Mouse (Mus musculus) intestine, postnatal 0 days (tissue): ENCODE results near the gene Gm38119. TPM values are rescaled to one million over a fixed set of nuclear protein-coding genes. Genes with fewer than 3 reads are reported as not detected.
"Not testable (repeated sequence)": the region's sequence is repeated elsewhere in the genome, so short reads cannot be mapped to it uniquely, and the experiment has no call there.

ENCODE experiments used
- ATAC-seq: fragments of 200-750 bp; cut with Nextera tagmentation; 2 replicates; pipeline ENCODE4 v1.8.0; 2017; ENCODE audit warnings: mild to moderate bottlenecking, moderate TSS enrichment, moderate library complexity
- H3K27ac ChIP-seq: fragments of 300-500 bp; sonication (generic); 2 replicates; pipeline ENCODE4 v1.5.1; 2014; ENCODE audit warnings: mild to moderate bottlenecking, low read depth, low read length, moderate library complexity
- H3K27me3 ChIP-seq: fragments of 300-500 bp; sonication (generic); replicated peaks from 2 replicates; pipeline ENCODE4 v1.6.1; 2014; ENCODE audit warnings: low read length, mixed read lengths; ENCODE audit not compliant: control insufficient read depth, insufficient read depth
- H3K36me3 ChIP-seq: fragments of 300-500 bp; sonication (generic); 2 replicates; pipeline ENCODE4 v1.6.1; 2014; ENCODE audit warnings: mild to moderate bottlenecking, moderate library complexity; ENCODE audit not compliant: control insufficient read depth, insufficient read depth
- H3K4me1 ChIP-seq: fragments of 300-500 bp; sonication (generic); replicated peaks from 2 replicates; pipeline ENCODE4 v1.6.1; 2014; ENCODE audit warnings: antibody characterized with exemption, low read length, mixed read lengths; ENCODE audit not compliant: control insufficient read depth, insufficient read depth
- H3K4me2 ChIP-seq: fragments of 300-500 bp; sonication (generic); replicated peaks from 2 replicates; pipeline ENCODE4 v1.6.1; 2014; ENCODE audit warnings: low read depth, mild to moderate bottlenecking, moderate library complexity
- H3K4me3 ChIP-seq: fragments of 300-500 bp; sonication (generic); 2 replicates; pipeline ENCODE4 v1.5.1; 2014; ENCODE audit warnings: low read depth, low read length
- H3K9ac ChIP-seq: fragments of 300-500 bp; sonication (generic); 2 replicates; pipeline ENCODE4 v1.6.1; 2014; ENCODE audit warnings: mild to moderate bottlenecking, low read depth, low read length
- H3K9me3 ChIP-seq: fragments of 300-500 bp; sonication (generic); 2 replicates; pipeline ENCODE4 v1.6.1; 2016; ENCODE audit warnings: mixed run types; ENCODE audit not compliant: control insufficient read depth
- CTCF ChIP-seq: sonication (generic); IDR thresholded peaks from 2 replicates; pipeline ENCODE4 v1.5.1; 2016; ENCODE audit warnings: low read depth, mild to moderate bottlenecking, control low read depth, antibody characterized with exemption, moderate library complexity
- WGBS: fragments of 180-500 bp; shearing (Covaris S2); extraction: QIAGEN DNeasy Blood & Tissue Kit; methylation state at CpG from one replicate; pipeline ENCODE4 v1.1.7; 2014; 5-methylcytosine and 5-hydroxymethylcytosine counted together
- polyA plus RNA-seq: library from polyadenylated mRNA; unstranded; fragments of >200 nt; fragmentation: Nextera tagmentation; extraction: Ambion mirVana; gene quantifications from 2 replicates; pipeline ENCODE4 v1.2.1, GENCODE M21; 2015

The Gm38119 gene
- polyA plus RNA-seq, 1 experiment from 2014 or later, result not detected

DNA sequence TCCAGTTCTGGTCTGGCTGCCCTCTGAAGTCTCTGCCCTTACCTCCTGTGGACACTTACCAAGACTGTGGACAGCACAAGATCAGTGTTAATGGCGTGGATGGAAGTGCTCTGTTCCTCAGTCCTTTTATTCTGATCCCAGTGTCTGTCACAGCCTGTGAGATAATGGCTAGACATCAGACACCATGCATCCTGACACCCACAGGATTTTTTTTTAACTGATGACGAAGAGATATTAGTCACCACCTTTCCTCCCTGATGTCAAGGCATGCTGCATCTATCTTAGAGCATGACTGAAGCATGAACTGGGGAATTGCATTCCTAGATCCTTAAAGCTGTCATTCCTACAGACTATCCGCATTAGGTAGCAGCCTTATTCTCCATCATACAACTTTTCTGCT, 18.6 kb downstream of the Gm38119 start, which contains the start of gene Lce1f:
Gene Lce1f (minus strand): TSS at position 101 of the 400 bp plus-strand sequence.
- no peaks in the 10 kb centered on the region for H3K4me1 ChIP-seq
- no peak within 1 kb of the TSS for H3K4me2 ChIP-seq
- H3K27ac ChIP-seq, result no peak within 1 kb of the TSS
- H3K36me3 ChIP-seq, result no peaks in the 10 kb centered on the region
- no peak for ATAC-seq
- no peaks in the 10 kb centered on the region for H3K9me3 ChIP-seq
- TF ChIP-seq CTCF, result no peak
- 67% methylated on average over 3 of the region's 3 CpGs for WGBS
- H3K9ac ChIP-seq, result no peak within 1 kb of the TSS
- H3K27me3 ChIP-seq, result no peaks in the 10 kb centered on the region
- H3K4me3 ChIP-seq, result no peak within 1 kb of the TSS

DNA sequence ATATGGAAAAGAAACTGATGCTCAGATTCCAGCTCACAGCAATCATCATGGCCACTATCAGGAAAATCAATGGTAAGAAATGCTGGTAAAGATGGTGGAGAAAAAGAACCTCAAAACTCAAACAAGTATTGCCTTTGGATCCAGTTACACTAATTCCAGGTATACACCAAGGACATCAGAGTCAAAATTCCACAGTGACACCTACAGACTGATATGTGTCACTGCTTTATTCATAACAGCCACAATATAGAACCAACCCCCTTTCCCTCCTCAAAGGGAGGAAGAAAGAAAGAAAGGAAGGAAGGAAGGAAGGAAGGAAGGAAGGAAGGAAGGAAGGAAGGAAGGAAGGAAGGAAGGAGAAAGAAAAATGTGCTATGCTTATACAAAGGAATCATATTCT, 23.8 kb downstream of the Gm38119 start:
- H3K27me3 ChIP-seq, result no peaks in the 10 kb centered on the region
- ATAC-seq, result no peak
- no peak overlapping the region for H3K9ac ChIP-seq
- no peaks in the 10 kb centered on the region for H3K36me3 ChIP-seq
- no peak overlapping the region for H3K4me3 ChIP-seq
- H3K4me1 ChIP-seq, result no peaks in the 10 kb centered on the region
- no peak overlapping the region for H3K27ac ChIP-seq
- no peak overlapping the region for H3K4me2 ChIP-seq
- H3K9me3 ChIP-seq, result no peaks in the 10 kb centered on the region
- peak; percentile 47 for TF ChIP-seq CTCF

DNA sequence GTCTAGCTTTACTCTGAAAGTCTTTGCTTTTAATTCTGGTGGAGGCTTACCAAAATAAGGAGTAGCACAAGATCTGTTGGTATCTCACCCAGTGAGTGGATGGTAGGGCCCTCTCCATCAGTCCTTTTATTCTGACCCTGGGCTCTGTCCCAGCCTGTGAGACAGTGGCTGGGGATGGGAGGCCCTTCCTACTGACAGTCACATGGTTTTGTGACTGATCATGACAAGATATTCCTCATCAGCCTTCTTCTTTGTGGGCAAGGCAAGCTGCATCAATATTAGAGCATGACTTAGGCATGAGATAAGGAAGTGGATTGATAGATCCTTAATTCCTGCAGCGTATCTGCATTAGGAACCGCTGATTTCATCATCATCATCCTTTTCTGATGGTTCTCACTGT, 29.9 kb downstream of the Gm38119 start, which contains the start of gene Lce1e:
Gene Lce1e (minus strand): TSS at position 101 of the 400 bp plus-strand sequence.
- H3K4me3 ChIP-seq, result no peak within 1 kb of the TSS
- H3K27me3 ChIP-seq, result no peaks in the 10 kb centered on the region
- no peaks in the 10 kb centered on the region for H3K9me3 ChIP-seq
- H3K4me1 ChIP-seq, result no peaks in the 10 kb centered on the region
- TF ChIP-seq CTCF, result no peak
- no peaks in the 10 kb centered on the region for H3K36me3 ChIP-seq
- no peak within 1 kb of the TSS for H3K4me2 ChIP-seq
- no peak for ATAC-seq
- 82% methylated on average over 2 of the region's 2 CpGs for WGBS
- H3K27ac ChIP-seq, result no peak within 1 kb of the TSS
- no peak within 1 kb of the TSS for H3K9ac ChIP-seq

DNA sequence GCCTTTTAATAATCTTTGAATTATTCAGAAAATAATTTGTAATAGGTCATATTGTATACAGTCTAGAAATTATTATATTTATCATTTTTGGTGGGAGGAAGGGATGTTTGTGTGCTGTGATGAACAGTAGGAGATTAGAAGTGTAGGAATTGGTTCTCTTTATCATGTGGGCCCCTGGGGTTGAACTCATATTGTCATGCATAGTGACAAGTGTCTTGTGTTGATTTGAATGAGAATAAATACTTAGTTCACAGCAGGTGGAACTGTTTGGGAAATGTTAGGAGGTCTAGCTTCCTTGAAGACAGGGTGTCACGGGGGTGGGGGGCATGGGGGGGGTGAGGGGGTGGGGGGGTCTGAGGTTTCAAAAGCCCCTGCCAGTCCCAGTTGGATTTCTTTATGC, 44.3 kb downstream of the Gm38119 start:
- no peak overlapping the region for H3K27ac ChIP-seq
- no peaks in the 10 kb centered on the region for H3K36me3 ChIP-seq
- no peak overlapping the region for H3K4me3 ChIP-seq
- H3K9ac ChIP-seq, result no peak overlapping the region
- no peaks in the 10 kb centered on the region for H3K27me3 ChIP-seq
- H3K9me3 ChIP-seq, result no peaks in the 10 kb centered on the region
- ATAC-seq, result no peak
- H3K4me2 ChIP-seq, result no peak overlapping the region
- 29% methylated on average over 1 of the region's 1 CpGs for WGBS
- no peaks in the 10 kb centered on the region for H3K4me1 ChIP-seq
- TF ChIP-seq CTCF, result no peak

DNA sequence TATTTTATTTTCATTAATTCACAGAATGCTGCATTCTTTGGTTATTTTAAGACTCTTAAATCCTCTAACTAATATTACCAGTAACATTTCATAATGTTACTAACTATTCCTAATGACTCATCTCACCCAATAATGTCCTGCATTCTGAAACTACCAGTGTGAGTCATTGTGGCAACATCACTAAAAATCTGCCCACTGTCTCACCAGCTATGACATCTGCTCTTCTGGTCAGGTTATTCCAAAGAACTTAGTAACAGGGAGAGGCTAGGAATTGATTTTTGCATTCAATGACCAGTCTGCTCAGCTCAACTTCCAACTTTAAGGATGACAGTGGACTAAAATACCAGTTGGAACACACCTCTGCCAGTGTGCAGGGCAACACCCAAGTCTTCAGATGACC, 47.2 kb downstream of the Gm38119 start:
- H3K4me1 ChIP-seq, result no peaks in the 10 kb centered on the region
- no peak for ATAC-seq
- H3K9ac ChIP-seq, result no peak overlapping the region
- H3K4me2 ChIP-seq, result no peak overlapping the region
- no peaks in the 10 kb centered on the region for H3K9me3 ChIP-seq
- H3K27ac ChIP-seq, result no peak overlapping the region
- no peak for TF ChIP-seq CTCF
- no peaks in the 10 kb centered on the region for H3K36me3 ChIP-seq
- H3K4me3 ChIP-seq, result no peak overlapping the region
- no peaks in the 10 kb centered on the region for H3K27me3 ChIP-seq

DNA sequence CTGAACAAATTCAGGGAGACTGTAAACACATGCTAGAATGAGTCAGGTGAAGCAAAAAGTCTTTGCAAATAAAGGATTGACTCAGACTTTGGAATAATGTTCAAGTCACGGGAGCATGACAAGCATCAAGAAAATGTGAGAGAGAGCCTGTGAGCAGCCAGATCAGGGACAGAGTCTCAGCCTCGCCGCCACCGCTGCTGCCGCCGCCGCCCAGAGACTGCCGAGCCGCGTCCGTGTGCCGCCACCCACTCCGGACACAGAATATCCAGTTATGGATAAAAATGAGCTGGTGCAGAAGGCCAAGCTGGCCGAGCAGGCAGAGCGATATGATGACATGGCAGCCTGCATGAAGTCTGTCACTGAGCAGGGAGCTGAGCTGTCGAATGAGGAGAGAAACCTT, 49.7 kb downstream of the Gm38119 start:
- not testable (repeated sequence) for H3K4me1 ChIP-seq, ATAC-seq, H3K27me3 ChIP-seq, H3K27ac ChIP-seq, H3K9ac ChIP-seq, H3K4me2 ChIP-seq, H3K36me3 ChIP-seq, H3K9me3 ChIP-seq, H3K4me3 ChIP-seq
- WGBS, result 65% methylated on average over 16 of the region's 16 CpGs

Other genes with a start within 250 kb of the Gm38119 start
- gene Sprr4, start 238.6 kb downstream of the Gm38119 start, polyA plus RNA-seq, result not detected in 2 replicates
- gene 2310046K23Rik, start 204.6 kb downstream of the Gm38119 start, polyA plus RNA-seq, result not detected in 2 replicates
- gene Ivl, start 165.4 kb downstream of the Gm38119 start, polyA plus RNA-seq, result 0.47 and 0.80 TPM in 2 replicates
- gene Smcp, start 150.1 kb downstream of the Gm38119 start, polyA plus RNA-seq, result 96.4 and 137 TPM in 2 replicates
- 0.18 and 0.34 TPM in 2 replicates for gene 2210017I01Rik, start 131.6 kb downstream of the Gm38119 start, polyA plus RNA-seq
- gene Lce6a, start 117.4 kb downstream of the Gm38119 start, polyA plus RNA-seq, result 1.8 and 2.1 TPM in 2 replicates
- 0.46 and 0.73 TPM in 2 replicates for gene Lce1a1, start 90.8 kb downstream of the Gm38119 start, polyA plus RNA-seq
- gene Lce1b, start 82.2 kb downstream of the Gm38119 start, polyA plus RNA-seq, result not detected in 2 replicates
- gene Lce1a2, start 68.8 kb downstream of the Gm38119 start, polyA plus RNA-seq, result not detected in 2 replicates
- not detected in 2 replicates for gene Lce1c, start 59.8 kb downstream of the Gm38119 start, polyA plus RNA-seq
- not detected in 2 replicates for gene Lce1d, start 51.9 kb downstream of the Gm38119 start, polyA plus RNA-seq
- not detected in 2 replicates for gene Lce1e, start 30.0 kb downstream of the Gm38119 start, polyA plus RNA-seq
- not detected in 2 replicates for gene Lce1f, start 18.7 kb downstream of the Gm38119 start, polyA plus RNA-seq
- not detected in 2 replicates for gene Lce1g, start 13.2 kb upstream of the Gm38119 start, polyA plus RNA-seq
- not detected in 2 replicates for gene Lce1h, start 26.0 kb upstream of the Gm38119 start, polyA plus RNA-seq
- not detected in 2 replicates for gene Lce1i, start 39.8 kb upstream of the Gm38119 start, polyA plus RNA-seq
- not detected in 2 replicates for gene Lce1j, start 51.4 kb upstream of the Gm38119 start, polyA plus RNA-seq
- not detected in 2 replicates for gene Lce1k, start 68.8 kb upstream of the Gm38119 start, polyA plus RNA-seq
- gene Kprp, start 88.2 kb upstream of the Gm38119 start, polyA plus RNA-seq, result not detected in 2 replicates
- not detected in 2 replicates for gene Lce1l, start 112.2 kb upstream of the Gm38119 start, polyA plus RNA-seq
- not detected in 2 replicates for gene 2310050C09Rik, start 131.1 kb upstream of the Gm38119 start, polyA plus RNA-seq
- not detected in 2 replicates for gene Lce3a, start 187.1 kb upstream of the Gm38119 start, polyA plus RNA-seq
- not detected in 2 replicates for gene Lce3b, start 193.9 kb upstream of the Gm38119 start, polyA plus RNA-seq
- not detected in 2 replicates for gene Lce3c, start 205.4 kb upstream of the Gm38119 start, polyA plus RNA-seq
- not detected in 2 replicates for gene Lce3d, start 218.3 kb upstream of the Gm38119 start, polyA plus RNA-seq
- gene Lce3e, start 228.0 kb upstream of the Gm38119 start, polyA plus RNA-seq, result not detected in 2 replicates